Mouse (Mus musculus) brain, embryonic 14.5 days (tissue): ENCODE results near the gene H2-DMa. TPM values are rescaled to one million over a fixed set of nuclear protein-coding genes. Genes with fewer than 3 reads are reported as not detected.

Source experiments
- DNase-seq: peaks from one replicate; pipeline ENCODE4 v3.0.0-alpha.2; 2011; ENCODE audit warnings: low read depth
- CTCF ChIP-seq: fragments of 200-500 bp; IDR thresholded peaks from 2 replicates; pipeline ENCODE4 v1.5.1; 2012; ENCODE audit warnings: inconsistent platforms, mild to moderate bottlenecking, moderate library complexity, borderline replicate concordance; ENCODE audit not compliant: insufficient read depth, insufficient read length; ENCODE audit errors: extremely low read depth
- POLR2A ChIP-seq: fragments of 200-500 bp; IDR thresholded peaks from 2 replicates; pipeline ENCODE4 v1.6.1; 2012; ENCODE audit warnings: mild to moderate bottlenecking, inconsistent platforms, borderline replicate concordance; ENCODE audit not compliant: poor library complexity, insufficient read depth, insufficient read length, severe bottlenecking; ENCODE audit errors: extremely low read depth
- polyA plus RNA-seq: library from polyadenylated mRNA; depleted of rRNA; stranded (reverse); fragments of >200 nt; gene quantifications from 2 replicates; pipeline ENCODE4 v1.2.3, GENCODE M21; 2012; rRNA removed

Gene H2-DMa
- polyA plus RNA-seq, 1 experiment = 16.4 TPM

- no peak for DNase-seq
- TF ChIP-seq CTCF (no peak), POLR2A (no peak)
Observed at GRCm38 (mm10) chr17:34179913-34180859, 60.8 kb downstream of the H2-DMa start.

- no peak for TF ChIP-seq POLR2A
- TF ChIP-seq CTCF = no peak
- no peak for DNase-seq
Observed at GRCm38 (mm10) chr17:34183564-34184219, 64.4 kb downstream of the H2-DMa start.

GRCm38 (mm10) chr17:34185526-34185925 lies 66.2 kb downstream of the H2-DMa start:
- DNase-seq = no peak
- TF ChIP-seq CTCF = no peak
- TF ChIP-seq POLR2A = no peak

GRCm38 (mm10) chr17:34186885-34187260 lies 67.5 kb downstream of the H2-DMa start:
- TF ChIP-seq CTCF (no peak), POLR2A (no peak)
- DNase-seq = no peak

- TF ChIP-seq POLR2A (no peak), CTCF (no peak)
Observed at GRCm38 (mm10) chr17:34187261-34187916, 68.0 kb downstream of the H2-DMa start, which contains the start of the genes Tap1 and Psmb9. Gene Tap1 (plus strand): TSS chr17:34187553. Gene Psmb9 (minus strand): TSS chr17:34187764.

GRCm38 (mm10) chr17:34188010-34188409 lies 68.7 kb downstream of the H2-DMa start:
- TF ChIP-seq POLR2A = no peak
- TF ChIP-seq CTCF = no peak
- no peak for DNase-seq

More at GRCm38 (mm10) chr17:34187261-34187916, 68.0 kb downstream of the H2-DMa start, which contains the start of the genes Tap1 and Psmb9:
- DNase-seq = peak; percentile 96

Other genes with a start within 250 kb of the H2-DMa start
- gene Gm7029, start 245.7 kb upstream of the H2-DMa start, polyA plus RNA-seq = not detected in 2 replicates
- gene Kifc1, start 228.9 kb upstream of the H2-DMa start, polyA plus RNA-seq = 18.5 and 32.3 TPM in 2 replicates
- gene Platr17, start 214.4 kb upstream of the H2-DMa start, polyA plus RNA-seq = 0.30 and 0.38 TPM in 2 replicates
- 43.8 and 52.6 TPM in 2 replicates for gene Daxx, start 210.1 kb upstream of the H2-DMa start, polyA plus RNA-seq
- 17.4 and 22.8 TPM in 2 replicates for gene Tapbp, start 203.6 kb upstream of the H2-DMa start, polyA plus RNA-seq
- 35.8 and 43.6 TPM in 2 replicates for gene Zbtb22, start 203.6 kb upstream of the H2-DMa start, polyA plus RNA-seq
- 184 and 285 TPM in 2 replicates for gene Rgl2, start 190.0 kb upstream of the H2-DMa start, polyA plus RNA-seq
- 85.7 and 97.5 TPM in 2 replicates for gene Pfdn6, start 179.2 kb upstream of the H2-DMa start, polyA plus RNA-seq
- gene Wdr46, start 178.9 kb upstream of the H2-DMa start, polyA plus RNA-seq = 22.8 and 29.3 TPM in 2 replicates
- 9.9 and 11.1 TPM in 2 replicates for gene B3galt4, start 168.1 kb upstream of the H2-DMa start, polyA plus RNA-seq
- gene Vps52, start 163.7 kb upstream of the H2-DMa start, polyA plus RNA-seq = 71.7 and 72.8 TPM in 2 replicates
- 744 and 771 TPM in 2 replicates for gene Rps18, start 163.5 kb upstream of the H2-DMa start, polyA plus RNA-seq
- 20.4 and 20.5 TPM in 2 replicates for gene H2-K1, start 119.2 kb upstream of the H2-DMa start, polyA plus RNA-seq
- 58.8 and 68.8 TPM in 2 replicates for gene Ring1, start 94.9 kb upstream of the H2-DMa start, polyA plus RNA-seq
- gene H2-Ke6, start 91.5 kb upstream of the H2-DMa start, polyA plus RNA-seq = 88.8 and 156 TPM in 2 replicates
- gene Slc39a7, start 87.9 kb upstream of the H2-DMa start, polyA plus RNA-seq = 133 and 138 TPM in 2 replicates
- 83.9 and 97.4 TPM in 2 replicates for gene Rxrb, start 87.7 kb upstream of the H2-DMa start, polyA plus RNA-seq
- gene Col11a2, start 80.1 kb upstream of the H2-DMa start, polyA plus RNA-seq = 11.5 and 11.8 TPM in 2 replicates
- 0.07 and 0.20 TPM in 2 replicates for gene H2-Oa, start 27.2 kb upstream of the H2-DMa start, polyA plus RNA-seq
- gene Brd2, start 3.1 kb downstream of the H2-DMa start, polyA plus RNA-seq = 186 and 256 TPM in 2 replicates
- 0.18 and 0.40 TPM in 2 replicates for gene H2-DMb2, start 23.8 kb downstream of the H2-DMa start, polyA plus RNA-seq
- gene H2-DMb1, start 33.5 kb downstream of the H2-DMa start, polyA plus RNA-seq = 0.82 and 1.1 TPM in 2 replicates
- gene Tap1, start 68.0 kb downstream of the H2-DMa start, polyA plus RNA-seq = 1.8 and 2.1 TPM in 2 replicates
- 0.86 and 1.1 TPM in 2 replicates for gene Psmb9, start 68.2 kb downstream of the H2-DMa start, polyA plus RNA-seq
- 2.0 and 2.4 TPM in 2 replicates for gene Psmb8, start 78.2 kb downstream of the H2-DMa start, polyA plus RNA-seq
- 0.93 and 1.1 TPM in 2 replicates for gene Tap2, start 84.0 kb downstream of the H2-DMa start, polyA plus RNA-seq
- 0.04 and 0.11 TPM in 2 replicates for gene H2-Ob, start 119.4 kb downstream of the H2-DMa start, polyA plus RNA-seq
- 1.4 and 1.7 TPM in 2 replicates for gene H2-Ab1, start 138.1 kb downstream of the H2-DMa start, polyA plus RNA-seq
- 0.50 and 0.51 TPM in 2 replicates for gene H2-Aa, start 168.3 kb downstream of the H2-DMa start, polyA plus RNA-seq
- 0.93 and 1.6 TPM in 2 replicates for gene H2-Eb1, start 186.3 kb downstream of the H2-DMa start, polyA plus RNA-seq
- gene H2-Eb2, start 206.1 kb downstream of the H2-DMa start, polyA plus RNA-seq = 0.09 and 0.18 TPM in 2 replicates
- 0.03 TPM in 2 replicates for gene Btnl2, start 235.3 kb downstream of the H2-DMa start, polyA plus RNA-seq